Mouse (Mus musculus) forebrain, postnatal 0 days (tissue): ENCODE measurements around the gene Pms1. TPM values are rescaled to one million over a fixed set of nuclear protein-coding genes. Genes with fewer than 3 reads are reported as not detected.
"Not testable (repeated sequence)": the region's sequence is repeated elsewhere in the genome, so short reads cannot be mapped to it uniquely, and the experiment has no call there.

Experiments used
- ATAC-seq: fragments of 200-750 bp; cut with Nextera tagmentation; 2 replicates; pipeline ENCODE4 v1.8.0; 2017; ENCODE audit warnings: mild to moderate bottlenecking, moderate library complexity
- DNase-seq: peaks from one replicate; pipeline ENCODE4 v3.0.0-alpha.2; 2015
- H3K27ac ChIP-seq: fragments of 300-500 bp; sonication (generic); 2 replicates; pipeline ENCODE4 v1.5.1; 2014; ENCODE audit warnings: low read depth, mild to moderate bottlenecking, antibody characterized with exemption, low read length, moderate library complexity, mixed read lengths
- H3K27me3 ChIP-seq: fragments of 300-500 bp; sonication (generic); 2 replicates; pipeline ENCODE4 v1.6.1; 2014; ENCODE audit warnings: mild to moderate bottlenecking, low read length, mixed read lengths; ENCODE audit not compliant: insufficient read depth
- H3K36me3 ChIP-seq: fragments of 300-500 bp; sonication (generic); 2 replicates; pipeline ENCODE4 v1.6.1; 2014; ENCODE audit warnings: mild to moderate bottlenecking, moderate library complexity; ENCODE audit not compliant: insufficient read depth
- H3K4me1 ChIP-seq: fragments of 300-500 bp; sonication (generic); 2 replicates; pipeline ENCODE4 v1.6.1; 2014; ENCODE audit warnings: antibody characterized with exemption; ENCODE audit not compliant: insufficient read depth
- H3K4me2 ChIP-seq: fragments of 300-500 bp; sonication (generic); 2 replicates; pipeline ENCODE4 v1.6.1; 2014; ENCODE audit warnings: low read depth, mild to moderate bottlenecking, moderate library complexity
- H3K4me3 ChIP-seq: fragments of 300-500 bp; sonication (generic); 2 replicates; pipeline ENCODE4 v1.5.1; 2014; ENCODE audit warnings: low read depth, low read length, mixed read lengths
- H3K9ac ChIP-seq: fragments of 300-500 bp; sonication (generic); 2 replicates; pipeline ENCODE4 v1.6.1; 2014; ENCODE audit warnings: mild to moderate bottlenecking
- H3K9me3 ChIP-seq: fragments of 300-500 bp; sonication (generic); 2 replicates; pipeline ENCODE4 v1.6.1; 2016; ENCODE audit warnings: low read length
- CTCF ChIP-seq: sonication (generic); IDR thresholded peaks from 2 replicates; pipeline ENCODE4 v1.5.1; 2016; ENCODE audit warnings: antibody characterized with exemption, control low read depth, low read depth
- WGBS: fragments of 180-500 bp; shearing (Covaris S2); extraction: QIAGEN DNeasy Blood & Tissue Kit; methylation state at CpG from one replicate; pipeline ENCODE4 v1.1.7; 2014; 5-methylcytosine and 5-hydroxymethylcytosine counted together
- polyA plus RNA-seq: library from polyadenylated mRNA; unstranded; fragments of >200 nt; fragmentation: Nextera tagmentation; extraction: Ambion mirVana; gene quantifications from 2 replicates; pipeline ENCODE4 v1.2.1, GENCODE M21; 2015
- total RNA-seq: library from RNA; depleted of rRNA; stranded (reverse); fragments of >200 nt; gene quantifications from 2 replicates; pipeline ENCODE4 v1.2.3, GENCODE M21; 2014; rRNA removed

Gene Pms1
- total RNA-seq (8.2 and 13.2 TPM in 2 replicates), polyA plus RNA-seq (4.3 and 5.8 TPM in 2 replicates)

- Histone ChIP-seq H3K9ac (peak within 1 kb of the TSS; percentile 69), H3K36me3 (no peaks in the 10 kb centered on the region), H3K9me3 (no peaks in the 10 kb centered on the region), H3K4me2 (peak within 1 kb of the TSS; percentile 69), H3K27me3 (no peaks in the 10 kb centered on the region), H3K4me3 (peak within 1 kb of the TSS; percentile 91), H3K4me1 (no peaks in the 10 kb centered on the region; the same call in 1 of the 2 replicates), H3K27ac (peak within 1 kb of the TSS; percentile 66)
- TF ChIP-seq CTCF, result peak; percentile 33; the same call in 1 of the 2 replicates
- ATAC-seq (peak; percentile 99), DNase-seq (peak; percentile 97)
- 1% methylated on average over 66 of the region's 66 CpGs for WGBS
Measured at GRCm38 (mm10) chr1:53296581-53297383, at the start of gene Pms1, which contains the start of the genes Ormdl1 and Gm28778. Gene Pms1 (minus strand): TSS chr1:53297018. Gene Ormdl1 (plus strand): TSS chr1:53297095. Gene Gm28778 (plus strand): TSS chr1:53297111.

DNA sequence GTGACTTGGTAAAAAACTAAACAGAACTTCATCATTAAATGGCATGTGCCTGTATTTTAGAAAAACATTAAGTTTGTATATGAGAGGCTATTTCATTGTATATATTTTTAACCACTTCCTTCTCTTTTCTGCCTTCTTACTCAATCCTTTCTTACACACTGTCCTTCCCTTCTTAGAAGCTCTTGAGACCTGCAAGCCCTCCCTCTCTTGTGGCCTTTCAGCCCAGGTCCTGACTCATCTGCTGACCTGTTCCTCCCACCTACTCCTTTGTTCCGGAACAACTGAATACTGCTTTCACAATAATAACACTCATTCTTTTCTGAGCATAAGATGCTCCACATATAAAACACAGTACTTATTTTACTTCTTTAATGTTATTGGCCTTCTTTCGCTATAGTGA is 44.3 kb upstream of the Pms1 start:
- no peak overlapping the region for H3K9ac ChIP-seq
- H3K36me3 ChIP-seq, result peaks cover 40% of the 10 kb centered on the region
- no peaks in the 10 kb centered on the region for H3K4me1 ChIP-seq
- no peak overlapping the region for H3K4me3 ChIP-seq
- no peak overlapping the region for H3K4me2 ChIP-seq
- peaks cover 17% of the 10 kb centered on the region; the same call in 1 of the 2 replicates for H3K9me3 ChIP-seq
- H3K27ac ChIP-seq, result no peak overlapping the region
- no peak for DNase-seq
- H3K27me3 ChIP-seq, result no peaks in the 10 kb centered on the region
- WGBS, result 94% methylated on average over 2 of the region's 2 CpGs
- no peak for ATAC-seq
- TF ChIP-seq CTCF, result no peak

- H3K9ac ChIP-seq, H3K4me1 ChIP-seq, H3K27me3 ChIP-seq, H3K4me2 ChIP-seq, DNase-seq, ATAC-seq, H3K4me3 ChIP-seq, H3K27ac ChIP-seq: not testable (repeated sequence)
- 62% methylated on average over 2 of the region's 2 CpGs for WGBS
- peaks cover 14% of the 10 kb centered on the region for H3K36me3 ChIP-seq
- H3K9me3 ChIP-seq, result peaks cover 17% of the 10 kb centered on the region; the same call in 1 of the 2 replicates
Measured at GRCm38 (mm10) chr1:53337403-53337802, 40.6 kb upstream of the Pms1 start.

GRCm38 (mm10) chr1:53335465-53335864 is 38.6 kb upstream of the Pms1 start:
- Histone ChIP-seq H3K27me3 (no peaks in the 10 kb centered on the region), H3K9me3 (0 out of 2 replicates have a peak, but pooled peaks cover 3% of the 10 kb centered on the region), H3K36me3 (0 out of 2 replicates have a peak, but pooled peaks cover 3% of the 10 kb centered on the region), H3K4me2 (no peak overlapping the region), H3K27ac (no peak overlapping the region), H3K4me3 (no peak overlapping the region), H3K9ac (no peak overlapping the region), H3K4me1 (no peaks in the 10 kb centered on the region)
- TF ChIP-seq CTCF, result no peak
- ATAC-seq (no peak), DNase-seq (no peak)

GRCm38 (mm10) chr1:53333527-53333926 is 36.7 kb upstream of the Pms1 start:
- not testable (repeated sequence) for H3K4me3 ChIP-seq, ATAC-seq, H3K27me3 ChIP-seq, H3K4me2 ChIP-seq, H3K27ac ChIP-seq, H3K4me1 ChIP-seq, H3K36me3 ChIP-seq, H3K9me3 ChIP-seq, DNase-seq, H3K9ac ChIP-seq
- WGBS, result 86% methylated on average over 5 of the region's 5 CpGs

- Histone ChIP-seq H3K4me3 (no peak overlapping the region), H3K9me3 (no peaks in the 10 kb centered on the region), H3K27ac (no peak overlapping the region), H3K4me1 (no peaks in the 10 kb centered on the region), H3K36me3 (0 out of 2 replicates have a peak, but pooled peaks cover 4% of the 10 kb centered on the region), H3K9ac (no peak overlapping the region), H3K27me3 (no peaks in the 10 kb centered on the region), H3K4me2 (no peak overlapping the region)
- ATAC-seq (no peak), DNase-seq (no peak)
- 97% methylated on average over 5 of the region's 5 CpGs for WGBS
- TF ChIP-seq CTCF, result no peak
Measured at GRCm38 (mm10) chr1:53324827-53325494, 28.1 kb upstream of the Pms1 start.

GRCm38 (mm10) chr1:53324277-53324676 is 27.5 kb upstream of the Pms1 start:
- DNase-seq, result no peak
- no peak overlapping the region for H3K4me3 ChIP-seq
- no peak overlapping the region for H3K27ac ChIP-seq
- H3K27me3 ChIP-seq, result no peaks in the 10 kb centered on the region
- TF ChIP-seq CTCF, result no peak
- no peaks in the 10 kb centered on the region for H3K9me3 ChIP-seq
- 0 out of 2 replicates have a peak, but pooled peaks cover 4% of the 10 kb centered on the region for H3K36me3 ChIP-seq
- no peak overlapping the region for H3K9ac ChIP-seq
- ATAC-seq, result no peak
- H3K4me1 ChIP-seq, result no peaks in the 10 kb centered on the region
- no peak overlapping the region for H3K4me2 ChIP-seq
- WGBS, result 100% methylated on average over 1 of the region's 1 CpGs
